Mouse (Mus musculus): ENCODE measurements around the gene Clic5.

DNA sequence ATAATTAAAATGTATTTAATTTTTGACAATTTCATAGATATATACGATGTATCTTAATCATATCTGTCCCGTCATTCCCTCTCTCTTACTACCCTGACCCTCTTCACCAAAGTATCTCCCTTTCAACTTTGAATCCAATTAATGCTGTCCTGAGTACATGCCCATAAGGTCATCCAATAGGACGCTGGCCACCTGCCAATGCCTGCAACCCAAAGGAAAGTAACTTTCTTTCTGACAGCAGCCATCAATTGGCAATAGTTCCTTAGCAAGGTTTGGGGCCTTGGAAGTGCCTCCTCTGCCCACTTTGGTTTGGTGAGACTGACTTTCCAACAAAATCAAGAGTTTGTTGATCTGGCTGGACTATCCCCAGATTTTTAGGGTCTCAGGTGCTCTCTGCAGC, 18.1 kb upstream of the Clic5 start:
- TF ChIP-seq CTCF (IDR thresholded peaks at IDR 0.05; ENCODE audit: low read depth) (no peak), EP300 (IDR thresholded peaks at IDR 0.05; ENCODE audit: low read depth) (no peak)
